Mouse (Mus musculus): ENCODE measurements around the gene Upk1b.

Gene Upk1b

DNA sequence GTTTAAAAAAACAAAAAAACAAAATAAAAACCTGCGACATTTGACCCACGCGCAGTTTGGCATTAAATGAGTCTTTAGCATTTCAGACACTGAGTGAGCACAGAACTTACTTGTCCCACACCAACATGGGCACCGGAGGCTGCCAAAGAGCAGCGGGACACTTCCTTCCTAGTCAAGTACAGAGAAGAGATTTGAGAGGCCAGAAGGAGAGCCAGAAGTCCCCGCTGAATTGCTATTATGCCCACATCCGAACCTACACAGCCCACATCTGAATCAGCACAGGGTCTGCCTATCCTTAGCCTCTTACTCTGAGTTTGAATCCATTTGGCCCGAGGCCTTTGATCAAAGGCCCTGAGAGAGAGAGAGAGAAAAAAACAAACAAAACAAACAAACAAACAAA, 75.9 kb downstream of the Upk1b start:
- H3K36me3 ChIP-seq (ENCODE audit: insufficient read depth, low read length), result no peaks in the 10 kb centered on the region
- 0 out of 2 replicates have a peak, but pooled peaks cover 5% of the 10 kb centered on the region for H3K9me3 ChIP-seq (ENCODE audit: low read length)
- no peak overlapping the region for H3K4me3 ChIP-seq (replicated peaks; ENCODE audit: low read length)
- peaks cover 8% of the 10 kb centered on the region for H3K4me1 ChIP-seq (replicated peaks; ENCODE audit: low read depth, low read length)
- TF ChIP-seq CTCF (conservative IDR thresholded peaks at IDR 0.05; ENCODE audit: low read length), result no peak
- TF ChIP-seq POU5F1 (IDR thresholded peaks at IDR 0.05; ENCODE audit: borderline replicate concordance, low read length), result no peak
- no peak for TF ChIP-seq NANOG (IDR thresholded peaks at IDR 0.05; ENCODE audit: borderline replicate concordance, low read length)
- peaks cover 30% of the 10 kb centered on the region for H3K27me3 ChIP-seq (ENCODE audit: insufficient read depth, low read length)

All from E14TG2a.4 (cell line).